Mouse (Mus musculus): ENCODE results near the gene Cltc.

GRCm38 (mm10) chr11:86759886-86760285, 2.5 kb upstream of the Cltc start:
- no peak for TF ChIP-seq GATA1 (IDR thresholded peaks at IDR 0.05; ENCODE audit: borderline replicate concordance, low read length)
- TF ChIP-seq FLI1 (IDR thresholded peaks at IDR 0.05; ENCODE audit: low read length): no peak
